Mouse (Mus musculus) left cerebral cortex, adult 9 months (tissue): Measurements from ENCODE around the gene Scarf1.

Source experiments
- DNase-seq, 2 experiments: peaks; one replicate each; pipeline ENCODE4 v3.0.0; 2022; ENCODE audit warnings: low spot score in 2 of 2

The Scarf1 gene

DNA sequence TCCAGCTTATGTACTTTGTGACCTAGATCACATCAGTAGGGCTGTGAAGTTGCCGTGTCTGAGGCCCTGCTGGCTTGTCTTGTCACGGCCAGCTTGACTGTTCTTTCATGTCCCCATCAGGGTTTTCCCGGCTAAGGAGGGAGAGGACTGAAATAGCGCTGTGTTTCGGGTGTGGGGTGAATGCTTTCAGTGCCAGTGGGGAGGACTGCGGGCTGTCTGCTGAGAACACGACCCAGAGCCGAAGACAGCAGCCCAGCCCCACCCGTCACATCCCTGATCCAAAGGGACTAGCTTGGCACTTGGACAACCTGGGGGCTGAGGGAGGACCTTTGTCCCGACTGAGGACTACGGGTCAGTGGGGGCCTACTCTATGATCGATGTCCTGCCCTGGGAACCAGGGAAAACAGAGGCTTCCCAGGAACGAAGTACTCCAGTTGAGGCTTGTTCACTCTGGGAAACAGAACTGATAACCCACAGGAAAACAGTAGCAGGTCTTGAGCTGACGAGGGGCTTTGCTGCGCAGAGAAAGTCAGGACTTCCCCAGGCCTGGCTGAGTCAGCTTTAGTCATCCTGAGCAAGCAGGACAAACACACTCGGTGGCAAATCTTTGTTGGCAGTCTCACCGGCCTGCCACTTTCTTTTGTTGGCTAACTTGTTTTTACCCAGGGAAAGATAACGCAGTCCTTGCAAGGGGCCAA is 50.7 kb downstream of the Scarf1 start:
- DNase-seq = no peak

DNA sequence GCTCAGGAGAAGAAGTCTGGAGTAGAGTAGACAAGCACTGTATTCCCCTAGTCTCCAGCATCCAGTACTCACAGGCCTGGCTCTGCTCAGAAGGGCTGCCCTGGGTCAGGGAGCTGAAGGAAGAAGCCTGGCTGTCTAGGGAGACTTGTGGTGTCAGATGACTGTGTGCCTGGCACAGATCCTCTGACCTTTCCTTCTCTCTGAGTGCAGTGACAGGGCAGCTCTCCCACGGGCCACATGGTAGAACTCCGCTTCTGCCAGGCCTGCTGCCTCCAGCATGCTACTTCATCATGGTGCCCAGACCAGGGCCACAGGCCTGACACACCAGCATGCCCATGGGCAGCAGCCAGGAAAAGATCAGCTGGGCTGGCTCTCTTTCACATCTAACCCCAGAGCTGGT is 52.5 kb downstream of the Scarf1 start:
- DNase-seq = no peak

DNA sequence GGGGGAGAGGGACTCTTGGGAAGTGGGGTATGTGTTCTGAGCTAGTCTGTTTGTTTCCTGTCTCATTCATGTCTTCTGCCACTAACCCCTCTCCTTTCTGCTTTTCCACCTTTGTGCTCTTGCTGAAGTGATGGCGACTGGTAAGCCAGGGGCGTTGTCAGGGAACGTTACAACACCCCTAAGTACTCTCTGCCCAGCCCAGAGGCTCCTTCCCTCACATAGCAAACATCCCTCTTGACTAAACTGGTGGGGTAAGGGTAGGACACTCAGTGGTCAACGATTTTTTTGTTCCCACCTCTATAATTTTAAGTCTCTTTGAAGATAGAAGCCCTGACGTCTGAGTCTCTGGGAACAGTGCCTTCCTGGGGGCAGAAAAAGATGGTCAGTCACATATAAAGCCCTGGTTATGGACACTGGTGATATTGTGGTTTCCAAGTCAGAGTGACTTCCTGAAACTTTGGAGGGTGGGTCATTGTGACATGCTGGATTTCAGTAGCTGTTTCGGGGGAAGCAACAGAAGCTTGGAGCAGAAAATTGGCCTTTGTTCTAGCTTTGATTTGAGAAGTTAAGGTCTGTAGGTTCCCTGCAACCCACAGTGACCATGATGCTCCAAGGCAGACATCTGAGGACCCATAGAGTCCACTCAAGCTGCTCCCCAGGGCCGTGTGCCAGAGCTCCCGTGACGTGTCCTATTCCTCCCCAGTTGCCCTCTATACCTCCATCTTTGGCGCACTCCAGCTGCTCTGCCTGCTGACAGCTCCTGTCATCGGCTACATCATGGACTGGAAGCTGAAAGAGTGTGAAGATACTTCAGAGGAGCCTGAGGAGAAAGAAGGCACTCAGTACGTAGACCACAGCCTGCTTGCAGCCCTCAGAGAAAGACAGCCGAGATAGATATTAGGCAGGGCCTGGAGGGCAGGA is 53.2 kb downstream of the Scarf1 start:
- no peak for DNase-seq

DNA sequence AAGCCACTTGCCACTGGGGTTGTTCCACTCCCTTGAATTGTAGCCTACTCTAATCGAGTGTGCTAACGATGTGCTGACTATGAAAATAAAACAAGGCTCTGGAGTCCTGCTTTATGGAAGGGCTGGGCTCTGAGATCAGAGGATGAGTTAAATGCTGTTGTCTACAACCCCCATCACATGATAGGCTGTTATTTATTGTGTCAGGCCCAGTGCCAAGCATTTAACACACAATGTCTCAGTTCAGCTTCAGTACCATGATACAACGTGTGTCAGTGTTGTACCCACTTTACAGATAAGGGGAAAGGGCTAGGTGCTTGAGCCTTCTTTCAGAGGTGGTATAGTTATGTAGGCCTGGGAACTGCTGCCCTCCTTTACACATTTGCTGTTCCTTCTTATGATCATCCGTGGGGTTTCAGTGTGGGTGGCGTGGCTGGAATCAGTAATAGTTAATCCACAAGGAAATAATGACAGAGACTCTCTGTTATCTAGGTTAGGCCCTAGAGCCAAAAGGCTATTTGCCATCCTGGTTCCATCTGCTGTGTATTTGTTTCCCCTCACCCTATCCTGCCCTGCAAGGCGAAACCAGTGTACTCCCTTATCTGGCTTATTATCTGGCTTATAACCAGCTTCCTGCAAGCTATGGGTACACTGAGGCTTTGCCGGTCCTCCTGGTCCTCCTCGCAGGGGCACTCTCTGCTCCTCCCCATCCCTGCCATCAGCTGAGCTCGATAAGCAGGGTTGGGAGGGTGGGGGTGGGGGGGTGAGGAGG is 54.2 kb downstream of the Scarf1 start:
- DNase-seq = no peak

DNA sequence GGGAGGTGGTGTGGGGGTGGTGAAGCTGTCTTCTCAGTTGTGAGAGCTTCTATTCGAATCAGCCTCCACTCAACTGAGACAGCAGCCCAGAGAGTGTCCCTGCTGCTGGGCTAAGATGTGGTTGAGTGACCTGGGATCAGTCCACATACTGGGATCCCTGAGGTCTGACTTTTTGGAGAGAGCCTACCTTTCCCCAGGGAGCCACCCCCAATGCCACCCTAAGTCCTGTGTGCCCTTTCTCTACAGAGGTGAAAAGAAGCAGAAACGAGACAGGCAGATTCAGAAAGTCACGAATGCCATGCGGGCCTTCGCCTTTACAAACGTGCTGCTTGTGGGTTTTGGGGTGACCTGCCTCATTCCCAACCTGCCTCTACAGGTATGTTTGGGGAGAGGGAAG is 54.8 kb downstream of the Scarf1 start:
- no peak for DNase-seq

DNA sequence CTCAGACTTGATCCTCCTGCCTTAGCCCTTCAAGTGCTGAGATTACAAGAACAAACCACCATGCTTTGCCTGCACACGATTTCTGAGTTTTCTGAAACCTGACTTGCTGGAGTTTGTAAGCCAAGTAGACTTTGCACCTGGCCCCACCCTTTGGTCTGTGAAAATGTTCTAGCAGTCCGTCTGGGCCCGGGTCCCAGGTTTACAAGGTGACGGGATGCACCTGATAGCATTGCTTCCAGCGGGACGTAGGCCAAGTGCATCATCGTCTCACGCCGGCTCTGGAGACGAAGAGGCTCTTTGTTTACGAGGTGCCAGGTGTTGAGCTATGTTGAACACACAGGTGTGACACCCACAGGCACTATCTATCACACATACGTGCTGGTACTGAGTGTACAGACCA is 55.6 kb downstream of the Scarf1 start:
- no peak for DNase-seq

DNA sequence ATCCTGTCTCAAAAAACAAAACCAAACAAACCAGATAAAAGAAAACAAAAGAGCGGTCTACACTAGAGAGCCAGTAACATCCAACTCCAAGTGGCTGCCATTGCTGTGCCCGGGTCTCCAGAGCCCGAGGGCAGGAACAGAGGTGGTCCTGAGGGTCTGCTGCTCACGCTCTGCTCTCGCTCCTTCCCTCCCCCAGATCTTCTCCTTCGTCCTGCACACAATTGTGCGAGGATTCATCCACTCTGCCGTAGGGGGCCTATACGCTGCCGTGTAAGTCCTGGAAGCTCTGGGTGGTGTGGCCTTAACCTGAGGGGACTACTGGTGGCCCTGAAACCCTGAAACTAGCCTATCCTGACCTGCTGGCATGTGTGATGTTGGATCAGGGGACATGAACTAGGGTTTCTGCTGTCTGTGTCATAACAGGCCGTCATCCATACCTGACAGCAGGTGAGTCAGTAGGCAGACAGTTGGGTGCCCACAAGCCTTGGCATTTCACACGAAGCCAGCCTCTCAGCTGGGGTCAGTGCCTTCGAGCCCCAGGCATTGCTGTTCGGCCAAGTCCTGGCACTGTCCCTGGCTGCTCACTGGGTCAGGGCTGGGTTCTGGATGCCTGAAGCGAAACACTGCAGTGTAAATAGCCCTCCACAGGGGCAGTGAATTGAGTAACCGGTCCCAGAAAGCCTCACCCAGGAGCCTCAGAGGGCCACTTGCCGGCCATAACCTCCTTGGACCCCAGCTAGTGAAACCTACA is 57.2 kb downstream of the Scarf1 start:
- DNase-seq = no peak

DNA sequence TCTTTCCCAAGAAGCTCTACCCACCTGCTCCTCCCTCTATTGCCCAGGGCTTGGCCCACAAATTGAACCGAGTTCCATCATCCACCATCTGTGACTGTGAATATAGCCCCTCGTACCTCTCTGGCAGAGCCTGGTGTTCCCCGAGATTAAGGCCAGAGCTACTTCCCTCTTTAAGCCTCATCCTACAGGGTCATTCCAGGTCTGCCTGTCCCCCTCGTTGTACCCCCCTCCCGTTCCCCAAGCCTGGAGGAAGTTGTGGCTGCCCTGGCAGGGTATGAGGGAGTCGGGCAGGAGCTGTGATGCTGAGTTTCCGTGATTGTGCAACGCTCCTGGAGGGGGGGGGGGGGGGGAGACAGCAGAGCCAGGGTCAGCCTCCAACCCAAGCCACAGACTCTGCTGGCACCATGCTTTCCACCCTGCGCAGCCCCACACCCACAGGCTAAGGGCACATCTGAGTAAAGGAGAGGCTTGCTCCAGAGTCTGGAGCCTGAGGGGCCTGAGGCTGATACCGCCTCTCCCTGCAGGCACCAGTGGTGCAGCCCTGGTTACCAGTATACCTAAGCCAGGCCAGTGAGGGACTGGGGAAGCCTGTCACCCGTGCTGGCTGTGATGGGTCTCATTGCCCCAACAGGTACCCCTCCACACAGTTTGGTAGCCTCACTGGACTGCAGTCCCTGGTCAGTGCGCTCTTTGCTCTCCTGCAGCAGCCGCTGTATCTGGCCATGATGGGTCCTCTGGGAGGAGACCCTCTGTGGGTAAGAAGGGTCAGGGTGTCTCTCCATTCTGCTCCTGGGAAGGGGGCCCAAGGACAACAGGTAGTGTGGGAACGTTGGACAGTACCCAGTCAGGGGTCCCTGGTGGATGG is 58.0 kb downstream of the Scarf1 start:
- DNase-seq = no peak

DNA sequence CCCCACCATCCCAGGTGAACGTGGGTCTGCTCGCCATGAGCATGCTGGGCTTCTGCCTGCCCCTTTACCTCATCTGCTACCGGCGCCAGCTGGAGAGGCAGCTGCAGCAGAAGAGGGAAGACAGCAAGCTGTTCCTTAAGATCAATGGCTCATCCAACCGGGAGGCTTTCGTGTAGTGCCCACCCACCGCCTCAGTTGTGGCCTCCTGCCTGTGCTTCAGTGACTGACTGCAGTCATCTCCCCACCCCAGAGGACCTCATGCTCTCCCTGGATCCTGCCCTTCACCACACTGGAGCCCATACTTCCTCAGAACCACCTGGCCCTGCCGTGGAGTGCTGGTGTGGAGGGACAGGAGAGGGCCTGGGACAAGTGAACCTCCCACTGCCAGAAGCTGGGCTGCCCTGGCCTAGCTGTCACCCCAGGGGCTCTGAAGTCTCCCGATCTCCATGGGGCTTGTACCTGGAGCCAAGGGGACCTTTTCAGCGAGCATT is 59.0 kb downstream of the Scarf1 start:
- peak in 1 of 2 experiments; percentile 63 for DNase-seq

DNA sequence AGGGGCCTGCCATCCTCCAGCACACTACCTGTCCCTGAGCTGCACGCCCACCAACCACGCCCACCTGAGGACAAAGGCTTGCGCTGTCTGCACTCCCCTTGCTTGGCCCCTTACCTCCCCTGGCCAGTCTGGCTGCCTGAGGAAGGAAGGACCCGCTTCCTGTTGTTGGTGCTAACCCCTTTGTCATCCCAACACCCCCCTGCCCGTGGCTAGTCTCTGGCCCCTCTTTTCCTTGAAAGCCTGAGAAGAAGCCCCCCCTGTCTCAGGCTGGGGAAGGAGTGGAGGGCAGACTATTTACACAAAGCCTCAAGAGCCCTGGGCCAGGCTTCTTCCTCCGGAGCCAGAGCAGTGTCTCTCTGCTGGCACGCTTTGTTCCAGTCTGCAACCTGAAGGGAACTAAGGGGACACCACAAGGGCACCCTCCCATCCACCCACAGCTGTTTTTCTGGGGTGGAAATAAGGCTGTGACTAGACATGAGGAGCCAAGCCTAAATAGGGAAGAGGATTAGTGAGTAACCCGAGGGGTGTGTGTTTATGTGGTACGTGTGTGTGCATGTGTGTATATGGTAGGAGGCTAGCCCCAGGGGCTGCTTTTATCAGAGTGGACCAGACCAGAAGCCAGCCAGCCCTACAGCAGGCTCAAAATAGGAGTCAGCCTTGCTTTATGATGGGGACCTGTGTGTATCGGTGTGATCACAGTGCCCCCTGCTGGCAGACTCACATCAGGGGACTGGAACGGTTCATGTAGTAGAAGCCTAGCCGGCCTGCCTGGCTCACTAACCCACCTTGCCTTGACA is 59.7 kb downstream of the Scarf1 start:
- peak; percentile 76 to 96 for DNase-seq

DNA sequence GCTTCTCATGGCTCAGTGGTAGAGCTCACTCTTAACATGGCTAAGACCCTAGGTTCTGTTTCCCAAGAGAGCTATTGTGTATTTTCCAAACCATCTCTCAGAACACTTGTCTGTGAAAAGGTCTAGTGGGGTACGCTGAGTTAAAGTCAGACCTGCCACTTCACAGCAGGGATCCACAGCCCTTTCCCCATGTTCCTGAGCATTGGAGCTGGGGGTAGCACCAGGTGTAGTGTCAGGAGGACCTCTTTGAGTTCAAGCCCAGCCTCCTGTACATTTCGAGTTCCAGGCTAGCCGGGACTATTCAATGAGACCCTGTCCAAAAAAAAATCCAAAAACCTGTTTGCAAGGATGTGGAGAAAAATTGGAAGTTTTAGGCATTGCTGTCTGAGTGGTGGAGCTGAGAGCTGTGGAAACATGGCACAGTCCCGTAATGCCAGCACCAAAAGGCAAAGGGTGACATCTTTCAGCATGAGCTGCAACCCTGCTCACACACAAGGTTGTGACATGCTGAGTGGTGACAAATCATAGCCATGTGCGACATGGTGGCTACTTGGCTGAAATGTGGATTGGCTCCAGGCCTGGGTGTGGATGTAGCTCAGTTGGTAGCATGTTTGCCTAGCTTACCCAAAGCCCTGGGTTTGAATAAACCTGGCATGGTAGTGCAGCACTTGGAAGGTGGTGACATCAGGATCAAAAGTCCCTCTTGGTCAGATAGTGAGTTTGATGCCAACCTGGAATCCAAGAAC is 61.2 kb downstream of the Scarf1 start:
- DNase-seq = no peak

DNA sequence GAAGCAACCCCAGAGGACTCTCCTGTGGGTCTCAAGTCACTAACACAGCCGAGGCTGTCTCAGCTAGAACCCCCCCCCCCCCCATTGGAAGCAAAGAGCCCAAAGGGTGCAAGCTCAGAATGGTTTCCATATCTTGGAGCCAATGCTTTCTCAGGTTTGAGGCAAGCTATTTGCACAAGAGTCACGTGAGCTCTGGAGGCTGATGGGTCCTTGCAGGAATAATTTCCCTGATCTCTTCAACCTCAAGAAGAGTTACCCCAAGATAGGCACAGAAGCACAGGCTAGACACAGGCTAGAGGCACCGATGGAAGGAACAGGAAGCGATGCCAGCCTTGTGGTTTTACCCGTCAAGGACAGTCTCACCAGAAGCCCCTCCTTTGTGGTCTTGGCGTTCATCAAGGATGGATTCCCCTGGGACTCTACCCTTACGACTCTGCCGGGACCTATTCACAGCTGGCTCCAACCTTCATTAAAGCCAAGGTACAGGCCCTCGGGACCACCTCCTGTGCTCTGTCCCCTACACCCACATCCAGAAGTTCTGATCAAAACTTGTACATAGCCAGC is 62.3 kb downstream of the Scarf1 start:
- DNase-seq = no peak
